Mouse (Mus musculus) kidney, embryonic 16.5 days (tissue): Measurements from ENCODE around the gene Ddx59. TPM values are rescaled to one million over a fixed set of nuclear protein-coding genes. Genes with fewer than 3 reads are reported as not detected.
A peak's percentile ranks its signal among the peaks of the same experiment; 100 is the strongest.

Experiments
- ATAC-seq: fragments of 200-750 bp; cut with Nextera tagmentation; 2 replicates; pipeline ENCODE4 v1.8.0; 2017; ENCODE audit warnings: moderate TSS enrichment; ENCODE audit not compliant: low FRiP score, low TSS enrichment
- H3K27ac ChIP-seq: fragments of 300-500 bp; sonication (generic); 2 replicates; pipeline ENCODE4 v1.5.1; 2014; ENCODE audit warnings: low read length
- H3K27me3 ChIP-seq: fragments of 300-500 bp; sonication (generic); 2 replicates; pipeline ENCODE4 v1.6.1; 2014; ENCODE audit warnings: low read length, control low read depth, mixed read lengths; ENCODE audit not compliant: insufficient read depth
- H3K36me3 ChIP-seq: fragments of 300-500 bp; sonication (generic); 2 replicates; pipeline ENCODE4 v1.6.1; 2014; ENCODE audit warnings: low read length, control low read depth, mixed read lengths; ENCODE audit not compliant: insufficient read depth
- H3K4me1 ChIP-seq: fragments of 300-500 bp; sonication (generic); 2 replicates; pipeline ENCODE4 v1.6.1; 2014; ENCODE audit warnings: low read length, control low read depth, mixed read lengths; ENCODE audit not compliant: insufficient read depth
- H3K4me2 ChIP-seq: fragments of 300-500 bp; sonication (generic); replicated peaks from 2 replicates; pipeline ENCODE4 v1.6.1; 2014; ENCODE audit warnings: low read depth, low read length
- H3K4me3 ChIP-seq: fragments of 300-500 bp; sonication (generic); 2 replicates; pipeline ENCODE4 v1.5.1; 2014; ENCODE audit warnings: mild to moderate bottlenecking, low read length
- H3K9ac ChIP-seq: fragments of 300-500 bp; sonication (generic); replicated peaks from 2 replicates; pipeline ENCODE4 v1.6.1; 2014; ENCODE audit warnings: low read length
- H3K9me3 ChIP-seq: fragments of 300-500 bp; sonication (generic); 2 replicates; pipeline ENCODE4 v1.6.1; 2016; ENCODE audit warnings: low read length, control low read depth
- WGBS: fragments of 180-500 bp; shearing (Covaris S2); extraction: QIAGEN DNeasy Blood & Tissue Kit; methylation state at CpG from one replicate; pipeline ENCODE4 v1.1.7; 2014; 5-methylcytosine and 5-hydroxymethylcytosine counted together
- polyA plus RNA-seq: library from polyadenylated mRNA; unstranded; fragments of >200 nt; fragmentation: Nextera tagmentation; extraction: Ambion mirVana; gene quantifications from 2 replicates; pipeline ENCODE4 v1.2.1, GENCODE M21; 2015

Ddx59 gene
- polyA plus RNA-seq, 1 experiment from 2014 or later = 17.8 TPM

DNA sequence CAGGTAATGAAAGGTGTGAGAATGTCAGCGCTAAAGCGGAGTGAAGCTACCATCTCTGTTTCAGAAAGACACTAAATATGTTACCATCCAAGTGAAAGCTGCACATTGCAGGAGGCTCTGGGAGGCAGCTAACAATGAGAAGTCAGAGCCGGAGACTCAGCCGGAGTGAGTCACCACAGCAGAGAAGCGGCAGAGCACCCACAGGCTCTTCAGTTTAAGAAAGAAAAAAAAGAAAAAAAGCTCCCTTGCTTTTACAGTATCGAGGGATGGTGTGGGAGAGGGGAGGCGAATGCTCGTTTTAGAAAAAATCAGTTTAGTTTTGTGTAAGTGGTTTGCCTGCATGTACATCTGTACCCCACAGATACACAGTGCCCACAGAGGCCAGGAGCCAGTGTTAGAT lies 13.8 kb upstream of the Ddx59 start:
- H3K9ac ChIP-seq = no peak overlapping the region
- 67% methylated on average over 8 of the region's 8 CpGs for WGBS
- peaks cover 4% of the 10 kb centered on the region for H3K9me3 ChIP-seq
- no peak overlapping the region for H3K27ac ChIP-seq
- H3K4me2 ChIP-seq = no peak overlapping the region
- no peaks in the 10 kb centered on the region for H3K36me3 ChIP-seq
- H3K4me1 ChIP-seq = no peaks in the 10 kb centered on the region
- no peak overlapping the region for H3K4me3 ChIP-seq
- no peaks in the 10 kb centered on the region for H3K27me3 ChIP-seq
- no peak for ATAC-seq

DNA sequence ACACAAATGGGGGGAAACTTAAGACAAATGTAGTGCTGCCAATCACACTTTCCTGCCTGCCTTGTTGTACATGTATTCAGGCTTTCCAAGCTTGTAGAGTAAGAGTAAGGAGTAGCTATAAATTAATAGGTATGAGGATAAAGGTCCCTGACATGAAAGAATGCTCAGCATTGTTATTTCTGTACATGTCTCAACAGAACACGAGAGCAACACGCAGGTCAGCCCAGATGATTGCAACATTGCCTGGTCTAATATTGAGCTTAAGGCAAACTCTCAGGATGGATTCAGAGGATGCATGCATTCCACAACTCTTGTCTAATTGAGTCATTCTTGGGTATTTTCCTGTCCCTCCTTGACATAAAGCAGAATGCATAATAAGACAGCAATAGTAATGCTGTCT lies 5.4 kb upstream of the Ddx59 start:
- ATAC-seq = no peak
- Histone ChIP-seq H3K4me2 (no peak overlapping the region), H3K9ac (no peak overlapping the region), H3K4me3 (no peak overlapping the region), H3K27me3 (no peaks in the 10 kb centered on the region), H3K36me3 (no peaks in the 10 kb centered on the region), H3K9me3 (peaks cover 5% of the 10 kb centered on the region), H3K4me1 (no peaks in the 10 kb centered on the region), H3K27ac (no peak overlapping the region)
- 84% methylated on average over 2 of the region's 2 CpGs for WGBS

DNA sequence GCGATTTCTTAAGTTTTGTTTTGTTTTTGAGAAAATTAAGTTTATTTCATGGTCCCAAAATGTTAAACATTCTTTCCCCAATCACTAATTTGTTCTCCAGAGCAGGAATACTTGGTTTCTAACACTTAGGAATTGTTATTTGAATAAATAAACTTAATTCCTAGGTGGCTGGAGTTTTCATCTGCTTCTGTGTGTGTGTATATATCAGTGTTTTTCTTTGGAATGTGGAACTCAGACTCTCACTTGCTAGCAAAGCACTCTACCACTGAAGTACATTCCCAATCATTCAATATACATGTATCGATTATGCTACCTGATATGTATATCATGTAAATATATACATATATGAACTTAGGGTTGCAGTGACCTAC lies 670 bp downstream of the Ddx59 start:
- Histone ChIP-seq H3K4me1 (no peaks in the 10 kb centered on the region), H3K4me2 (peak overlapping the region; percentile 57), H3K36me3 (0 out of 2 replicates have a peak, but pooled peaks cover 3% of the 10 kb centered on the region), H3K4me3 (peak overlapping the region; percentile 75), H3K27me3 (no peaks in the 10 kb centered on the region), H3K9ac (no peak overlapping the region), H3K9me3 (no peaks in the 10 kb centered on the region), H3K27ac (peak overlapping the region; percentile 99)
- WGBS = 46% methylated on average over 2 of the region's 2 CpGs
- ATAC-seq = no peak

DNA sequence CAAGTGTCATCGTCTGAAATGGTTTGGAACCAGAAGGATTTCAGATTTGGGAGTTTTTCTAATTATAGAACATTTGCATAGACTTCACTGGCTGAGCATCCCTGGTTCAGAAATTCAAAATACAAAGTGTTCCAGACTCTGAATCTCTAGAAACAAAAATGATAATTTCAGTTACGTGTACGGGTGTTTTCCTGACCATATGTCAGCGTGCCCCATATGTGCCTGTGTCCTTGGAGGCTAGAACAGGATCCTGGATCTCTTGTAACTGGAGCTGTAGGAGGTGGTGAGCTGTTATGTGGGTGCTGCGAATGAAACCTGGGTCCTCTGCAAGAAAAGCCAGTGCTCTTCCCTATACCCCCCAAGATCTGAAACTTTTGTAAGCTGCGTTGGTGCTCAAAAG lies 3.3 kb downstream of the Ddx59 start:
- H3K4me2 ChIP-seq = no peak overlapping the region
- H3K4me3 ChIP-seq = no peak overlapping the region
- H3K27me3 ChIP-seq = no peaks in the 10 kb centered on the region
- no peak for ATAC-seq
- H3K4me1 ChIP-seq = no peaks in the 10 kb centered on the region
- no peaks in the 10 kb centered on the region for H3K9me3 ChIP-seq
- 93% methylated on average over 6 of the region's 6 CpGs for WGBS
- 0 out of 2 replicates have a peak, but pooled peaks cover 3% of the 10 kb centered on the region for H3K36me3 ChIP-seq
- H3K27ac ChIP-seq = no peak overlapping the region
- no peak overlapping the region for H3K9ac ChIP-seq

DNA sequence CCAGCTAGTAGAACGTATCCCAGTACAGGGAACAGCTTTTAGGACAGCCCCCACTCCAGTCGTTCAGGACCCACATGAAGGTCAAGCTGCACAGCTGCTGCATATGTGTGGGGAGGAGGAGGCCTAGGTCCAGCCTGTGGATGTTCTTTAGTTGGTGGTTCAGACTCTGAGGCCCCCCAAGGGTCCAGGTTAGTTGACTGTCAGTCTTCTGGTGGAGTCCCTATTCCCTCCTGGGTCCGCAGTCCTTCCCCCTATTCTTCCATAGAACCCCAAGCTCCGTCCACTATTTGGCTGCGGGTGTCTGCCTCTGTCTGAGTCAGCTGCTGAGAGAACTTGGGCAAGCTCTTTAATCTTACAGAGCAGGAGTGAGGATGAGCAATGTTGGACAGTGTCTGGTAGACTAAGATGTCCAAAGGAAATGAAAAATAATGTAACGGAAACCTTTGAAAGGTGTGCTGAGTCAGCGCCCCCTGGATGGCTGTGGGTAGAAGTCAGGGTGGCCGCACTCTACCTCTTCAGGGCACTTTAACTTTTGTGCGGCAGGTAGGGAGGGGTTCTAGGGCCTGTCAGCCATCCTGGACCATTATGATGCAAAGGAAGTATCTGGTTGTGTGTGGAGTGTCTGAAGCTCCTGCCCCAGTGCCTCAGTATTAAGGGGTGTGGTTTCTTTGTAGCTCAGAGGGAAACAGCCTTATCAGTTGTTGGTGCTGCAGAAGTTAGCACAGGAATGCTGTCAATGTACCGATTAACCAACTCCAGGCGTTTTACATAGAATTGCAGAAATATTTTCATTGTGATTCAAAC lies 12.3 kb downstream of the Ddx59 start:
- H3K4me2 ChIP-seq = no peak overlapping the region
- no peaks in the 10 kb centered on the region for H3K27me3 ChIP-seq
- no peak overlapping the region for H3K27ac ChIP-seq
- H3K9me3 ChIP-seq = no peaks in the 10 kb centered on the region
- H3K9ac ChIP-seq = no peak overlapping the region
- 77% methylated on average over 11 of the region's 11 CpGs for WGBS
- no peak overlapping the region for H3K4me3 ChIP-seq
- H3K4me1 ChIP-seq = peaks cover 7% of the 10 kb centered on the region
- H3K36me3 ChIP-seq = peaks cover 2% of the 10 kb centered on the region; the same call in 1 of the 2 replicates
- no peak for ATAC-seq

DNA sequence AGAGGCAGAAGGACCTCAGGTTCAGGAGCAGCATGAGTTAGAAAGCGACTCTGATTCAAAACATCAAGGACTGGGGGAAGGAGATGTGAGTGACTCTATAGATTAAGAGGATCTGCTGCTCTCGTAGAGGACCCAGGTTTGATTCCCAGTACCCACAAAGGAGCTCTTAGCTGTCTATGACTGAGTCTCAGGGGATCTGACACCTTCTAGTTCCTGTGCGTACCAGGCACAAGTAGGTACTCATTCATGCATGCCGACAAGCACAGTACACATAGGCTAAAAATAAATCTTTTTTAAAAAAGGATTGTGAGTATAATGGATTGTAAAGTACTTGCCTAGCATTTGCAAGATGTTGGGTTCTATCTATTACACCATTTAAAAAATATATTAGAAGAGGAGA lies 13.9 kb downstream of the Ddx59 start:
- WGBS = 77% methylated on average over 4 of the region's 4 CpGs
- Histone ChIP-seq H3K4me3 (no peak overlapping the region), H3K4me1 (peaks cover 7% of the 10 kb centered on the region), H3K27ac (no peak overlapping the region), H3K9me3 (no peaks in the 10 kb centered on the region), H3K27me3 (no peaks in the 10 kb centered on the region), H3K36me3 (peaks cover 10% of the 10 kb centered on the region), H3K4me2 (no peak overlapping the region), H3K9ac (no peak overlapping the region)
- ATAC-seq = no peak

DNA sequence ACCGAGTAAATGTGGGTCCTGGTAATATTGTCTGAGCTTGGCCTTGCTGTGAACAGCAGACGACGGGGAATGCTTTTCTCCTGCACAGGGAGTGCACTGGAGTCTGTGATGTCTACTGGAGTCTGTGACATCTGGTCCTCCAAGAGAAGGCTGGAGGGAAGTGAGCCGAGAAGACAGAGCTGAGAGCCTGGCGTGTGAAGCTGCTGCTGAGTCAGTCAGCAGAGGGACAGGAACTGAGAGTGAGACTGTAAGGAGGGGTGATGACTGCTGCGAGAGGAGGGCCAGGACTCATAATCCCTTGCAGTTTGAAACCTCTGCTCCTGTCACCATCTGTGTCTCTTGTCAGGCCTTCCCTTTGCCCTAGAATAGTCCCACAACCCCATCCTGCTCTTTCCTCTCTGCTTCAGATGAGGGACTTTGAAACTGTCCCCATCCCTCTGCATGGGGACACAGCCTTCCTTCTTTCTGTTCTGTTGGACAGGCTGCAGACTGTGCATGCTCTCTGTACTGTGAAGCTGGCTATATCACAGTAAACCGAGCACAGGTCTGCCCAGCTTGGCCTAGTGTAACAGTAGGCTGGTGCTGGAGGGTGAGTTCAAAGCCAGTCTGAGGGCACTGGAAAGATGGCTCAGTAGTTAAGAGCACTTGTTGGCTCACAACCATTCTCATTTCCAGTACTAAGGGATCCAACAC lies 15.2 kb downstream of the Ddx59 start:
- ATAC-seq = no peak
- Histone ChIP-seq H3K4me1 (peaks cover 7% of the 10 kb centered on the region), H3K27me3 (no peaks in the 10 kb centered on the region), H3K9ac (no peak overlapping the region), H3K9me3 (no peaks in the 10 kb centered on the region), H3K36me3 (peaks cover 12% of the 10 kb centered on the region), H3K27ac (no peak overlapping the region), H3K4me2 (no peak overlapping the region), H3K4me3 (no peak overlapping the region)
- 46% methylated on average over 7 of the region's 7 CpGs for WGBS

DNA sequence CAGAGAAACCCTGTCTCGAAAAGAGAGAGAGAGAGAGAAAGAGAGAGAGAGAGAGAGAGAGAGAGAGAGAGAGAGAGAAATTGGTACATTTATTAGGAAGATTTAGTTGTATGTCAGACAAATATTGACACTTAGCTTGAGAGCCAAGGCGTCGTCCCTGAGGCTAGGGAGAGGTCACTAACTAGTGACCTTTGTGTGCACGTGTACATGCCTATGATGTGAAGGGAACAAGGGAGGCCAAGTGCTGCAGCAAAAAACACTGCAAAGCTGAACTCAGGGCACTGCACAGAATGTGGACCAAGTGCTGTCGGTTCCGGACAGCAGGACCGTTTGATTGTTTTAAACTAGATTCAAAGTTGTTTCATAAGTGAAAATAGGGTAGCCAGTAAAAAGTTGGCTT lies 25.7 kb downstream of the Ddx59 start:
- 78% methylated on average over 7 of the region's 7 CpGs for WGBS
- no peak overlapping the region for H3K27ac ChIP-seq
- ATAC-seq = no peak
- no peaks in the 10 kb centered on the region for H3K27me3 ChIP-seq
- H3K9me3 ChIP-seq = no peaks in the 10 kb centered on the region
- H3K9ac ChIP-seq = no peak overlapping the region
- H3K4me2 ChIP-seq = no peak overlapping the region
- H3K4me1 ChIP-seq = peaks cover 14% of the 10 kb centered on the region
- peaks cover 7% of the 10 kb centered on the region; the same call in 1 of the 2 replicates for H3K36me3 ChIP-seq
- H3K4me3 ChIP-seq = no peak overlapping the region

DNA sequence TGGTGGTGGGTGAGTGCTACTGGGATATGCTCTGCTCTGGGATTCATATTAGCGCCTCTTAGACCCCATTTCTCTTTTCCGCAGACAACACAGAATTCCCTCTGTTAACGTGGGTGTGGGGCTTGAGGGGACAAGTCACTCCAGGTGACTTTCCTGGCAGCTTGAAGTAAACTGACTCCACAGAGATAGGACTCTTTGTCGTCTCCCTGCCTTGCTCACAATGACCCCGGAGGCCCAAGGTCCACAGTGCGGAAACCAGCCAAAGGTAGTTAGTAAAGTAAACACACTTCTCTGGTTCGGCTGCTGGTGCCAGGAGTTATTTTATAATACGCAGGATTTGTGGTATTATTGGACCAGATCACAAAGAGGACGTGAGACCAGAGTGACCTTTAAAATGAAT lies 27.7 kb downstream of the Ddx59 start:
- ATAC-seq = no peak
- H3K4me3 ChIP-seq = no peak overlapping the region
- 54% methylated on average over 9 of the region's 9 CpGs for WGBS
- peaks cover 14% of the 10 kb centered on the region for H3K4me1 ChIP-seq
- H3K9me3 ChIP-seq = no peaks in the 10 kb centered on the region
- no peaks in the 10 kb centered on the region for H3K27me3 ChIP-seq
- H3K27ac ChIP-seq = no peak overlapping the region
- no peak overlapping the region for H3K4me2 ChIP-seq
- peaks cover 4% of the 10 kb centered on the region; the same call in 1 of the 2 replicates for H3K36me3 ChIP-seq
- H3K9ac ChIP-seq = no peak overlapping the region
